Mouse (Mus musculus) spleen, postnatal 14 days (tissue): Measurements from ENCODE around the gene Rbm7.
"Not testable (repeated sequence)": the region's sequence is repeated elsewhere in the genome, so short reads cannot be mapped to it uniquely, and the experiment has no call there.

Experiments
- DNase-seq, 2 experiments: peaks; one replicate each; pipeline ENCODE4 v3.0.0; 2021 to 2022; ENCODE audit warnings: low spot score in 2 of 2

Gene Rbm7

DNA sequence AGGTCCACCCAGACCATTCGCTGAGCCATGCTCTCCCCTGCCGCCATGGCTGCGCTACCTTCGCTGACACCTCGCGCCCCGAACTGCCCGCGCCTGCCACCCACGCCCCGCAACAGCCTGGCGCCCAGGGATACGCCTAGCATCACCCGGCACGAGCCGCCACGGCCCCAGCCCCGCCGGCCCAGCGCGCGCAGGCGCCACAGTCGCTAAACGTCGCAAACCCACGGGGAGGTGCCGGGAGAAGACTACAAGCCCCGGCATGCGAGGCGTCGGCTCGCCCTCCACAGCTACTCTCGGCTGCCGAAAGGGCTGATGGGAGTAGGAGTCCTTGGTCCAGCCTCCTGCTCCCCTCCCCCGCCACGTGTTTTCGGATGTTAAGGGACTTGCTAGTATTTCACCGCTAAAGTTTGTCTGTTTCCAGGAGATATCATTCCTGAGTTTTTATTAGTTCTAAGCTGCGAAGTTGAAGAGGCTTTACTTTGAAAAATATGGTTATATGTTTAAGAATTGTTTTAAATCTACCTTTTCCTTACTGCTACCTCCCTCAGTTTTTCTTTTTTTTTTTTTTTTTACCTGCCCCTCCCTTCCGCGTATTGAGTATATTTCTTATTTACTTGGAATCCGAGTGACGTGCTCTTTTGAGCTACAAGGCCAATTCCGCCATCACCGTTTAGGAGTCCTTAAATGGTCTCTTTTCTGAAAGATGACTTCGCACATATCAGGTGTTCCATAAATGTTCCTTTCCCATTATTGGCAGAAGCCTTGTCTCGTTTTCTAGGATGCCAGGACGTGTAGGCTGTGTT, 14.5 kb downstream of the Rbm7 start, which contains the start of gene Rexo2:
Gene Rexo2, minus strand, starts transcription at position 213 of the 803 bp plus-strand sequence.
- DNase-seq, result peak; percentile 87 to 91

DNA sequence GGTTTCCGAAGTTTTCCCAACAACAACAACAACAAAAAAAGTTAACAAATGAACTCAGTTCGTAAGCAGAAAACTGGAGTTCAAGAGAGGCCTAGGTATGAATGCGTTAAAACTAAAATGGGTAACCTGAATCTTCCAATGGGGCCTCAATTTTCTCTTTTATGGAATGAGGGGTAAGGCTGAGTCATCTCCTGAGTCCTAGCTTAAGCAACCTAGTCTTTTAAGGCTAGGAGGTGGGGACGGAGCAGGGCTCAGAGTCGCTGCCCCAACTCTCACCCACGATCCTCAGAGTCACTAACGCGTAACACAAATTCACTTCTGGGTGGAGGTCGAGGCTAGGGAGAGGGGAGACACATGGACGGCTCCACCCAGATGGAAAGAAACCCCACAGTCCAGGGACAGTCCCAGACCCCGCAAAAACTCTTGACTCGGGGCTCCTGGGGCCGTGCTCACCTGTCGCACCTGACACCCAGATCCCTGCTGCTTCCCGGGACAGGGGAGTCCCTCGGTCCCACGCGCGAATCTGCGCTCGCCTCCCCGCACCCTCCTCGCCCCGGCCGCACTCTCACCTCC, 15.2 kb downstream of the Rbm7 start:
- DNase-seq, result no peak

DNA sequence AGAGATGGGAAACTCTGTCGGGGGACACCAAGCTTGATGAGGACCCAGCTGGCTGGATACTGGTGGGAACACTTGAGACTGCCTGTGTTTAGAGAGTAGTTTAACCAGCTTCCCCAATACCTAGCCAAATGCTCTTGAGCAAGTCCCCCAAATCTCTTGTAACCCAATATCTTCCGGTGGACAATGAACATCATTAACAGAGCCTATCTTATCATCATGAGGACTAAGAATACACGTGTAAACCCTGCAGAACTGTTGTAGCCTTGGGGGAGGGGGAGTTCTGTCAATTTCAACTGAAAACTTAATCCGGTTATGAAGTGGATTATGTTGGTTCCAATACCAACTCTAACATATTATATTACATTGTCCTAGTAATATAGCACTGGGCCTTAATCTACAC, 16.3 kb downstream of the Rbm7 start:
- no peak for DNase-seq

DNA sequence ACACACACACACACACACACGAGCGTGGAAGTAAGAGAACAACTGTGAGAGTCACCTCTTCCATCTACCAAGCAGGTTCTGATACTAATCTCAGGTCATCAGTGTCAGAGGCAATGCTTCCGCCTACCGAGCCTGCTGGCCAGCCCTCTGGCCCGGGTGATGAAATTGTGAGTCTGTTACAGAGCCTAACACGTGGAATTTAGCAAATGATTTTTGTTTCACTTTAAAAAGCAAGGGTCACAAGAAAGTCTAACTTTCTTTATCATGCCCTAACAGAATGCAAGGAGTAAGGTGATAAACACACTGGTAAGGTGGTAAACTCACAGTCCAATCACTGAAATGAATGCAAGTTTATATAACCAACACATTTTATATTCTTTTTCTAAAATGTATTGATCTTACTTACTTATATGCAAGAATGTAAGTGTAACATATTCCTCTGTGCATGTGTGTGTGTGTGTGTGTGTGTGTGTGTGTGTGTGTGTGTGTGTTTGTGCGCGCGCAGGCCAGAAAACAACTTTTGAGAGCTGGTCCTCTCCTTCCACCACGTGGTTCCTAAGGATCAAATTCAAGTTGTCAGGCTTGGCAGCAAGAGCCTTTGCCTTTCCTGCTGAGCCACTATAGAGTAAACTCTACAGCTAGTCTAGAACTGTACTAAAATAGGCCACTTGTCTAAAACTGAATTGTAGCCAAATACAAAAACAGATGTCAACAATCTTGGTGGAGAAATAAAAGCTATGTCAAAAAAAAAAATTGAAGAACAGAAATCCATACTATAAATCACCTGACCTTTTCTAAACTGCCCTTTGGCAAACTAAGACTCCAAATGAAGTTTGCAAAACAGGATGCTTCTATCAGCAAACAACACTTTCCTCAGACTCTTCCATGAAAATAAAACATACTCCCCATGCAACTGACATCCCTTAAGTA, 18.6 kb downstream of the Rbm7 start:
- no peak for DNase-seq

DNA sequence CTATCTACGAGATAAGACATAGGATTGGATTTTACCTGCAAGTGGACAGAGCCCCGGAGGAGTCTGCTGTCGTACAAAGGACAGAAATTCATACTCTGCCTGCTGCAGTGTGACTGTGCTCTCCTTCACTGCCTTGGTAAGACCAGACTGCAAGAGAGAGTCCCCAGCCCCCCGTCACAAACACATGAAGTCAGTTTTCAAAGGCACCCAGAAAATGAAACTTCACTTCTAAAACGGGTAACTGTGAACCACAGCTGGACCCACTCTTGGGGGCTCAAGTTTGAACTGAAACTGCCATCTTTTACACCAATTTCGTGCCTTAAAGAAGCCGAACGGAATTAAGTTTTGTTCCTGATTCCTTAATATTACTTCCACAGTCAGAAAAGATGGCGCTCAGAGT, 20.7 kb downstream of the Rbm7 start:
- DNase-seq, result no peak

DNA sequence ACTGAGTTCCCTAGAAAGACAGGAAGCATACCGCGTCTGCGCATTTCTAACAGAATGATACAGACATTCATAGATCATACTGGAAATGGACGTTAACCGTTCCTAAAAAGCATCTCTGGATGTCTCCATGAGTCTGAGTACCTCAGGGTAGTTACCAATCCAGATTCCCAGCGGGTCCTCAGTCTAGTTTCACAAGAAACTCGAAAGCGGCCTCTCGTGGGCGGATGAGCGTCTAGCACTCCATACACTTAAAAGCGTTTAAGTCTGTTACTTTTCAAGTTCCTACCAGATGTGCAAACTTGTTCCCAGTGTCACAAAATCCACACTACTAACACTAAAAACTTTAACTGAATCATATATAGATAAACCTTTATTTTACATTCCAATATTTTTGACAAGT, 22.0 kb downstream of the Rbm7 start:
- DNase-seq, result no peak

DNA sequence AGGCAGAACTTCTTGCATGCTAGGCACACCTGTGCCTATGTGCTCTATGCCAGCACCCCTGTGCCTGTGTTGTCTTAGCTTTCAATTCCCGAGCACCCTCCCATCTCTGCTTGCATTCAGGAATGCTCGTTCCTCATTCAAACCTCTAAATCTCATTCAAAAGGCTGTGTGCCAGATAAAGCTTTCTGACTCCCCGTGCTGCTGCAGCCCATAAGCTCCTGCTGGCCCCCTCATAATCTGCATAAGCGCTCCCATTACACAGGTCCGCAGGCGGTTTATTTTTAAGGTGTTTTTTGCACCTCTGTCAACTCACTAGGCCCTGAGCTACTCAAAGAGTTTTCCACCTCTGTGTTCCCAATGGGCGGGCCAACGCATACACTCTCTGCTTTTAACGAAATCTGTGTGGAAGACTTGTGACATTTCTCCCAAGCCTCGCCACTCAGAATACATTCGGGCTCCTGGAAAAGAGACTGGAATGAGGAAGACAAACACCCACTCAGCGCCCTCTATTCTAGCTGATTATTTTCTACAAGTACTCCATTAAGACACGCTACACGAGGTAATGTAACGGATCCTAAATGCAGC, 22.6 kb downstream of the Rbm7 start:
- DNase-seq, result no peak

DNA sequence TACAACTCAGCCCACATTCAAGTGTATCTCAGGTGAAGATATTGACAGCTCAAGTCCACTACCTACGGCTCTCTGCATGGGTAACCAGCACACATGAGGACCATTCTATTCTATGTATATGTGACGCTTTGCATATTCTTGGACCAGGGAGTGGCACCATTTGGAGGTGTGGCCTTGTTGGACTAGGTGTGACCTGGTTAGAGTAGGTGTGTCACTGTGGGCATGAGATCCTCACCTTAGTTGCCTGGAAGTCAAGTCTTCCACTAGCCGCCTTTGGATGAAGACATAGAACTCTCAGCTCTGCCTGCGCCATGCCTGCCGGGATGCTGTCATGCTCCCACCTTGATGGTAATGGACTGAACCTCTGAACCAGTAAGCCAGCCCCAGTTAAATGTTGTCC, 27.6 kb downstream of the Rbm7 start:
- not testable (repeated sequence) for DNase-seq

DNA sequence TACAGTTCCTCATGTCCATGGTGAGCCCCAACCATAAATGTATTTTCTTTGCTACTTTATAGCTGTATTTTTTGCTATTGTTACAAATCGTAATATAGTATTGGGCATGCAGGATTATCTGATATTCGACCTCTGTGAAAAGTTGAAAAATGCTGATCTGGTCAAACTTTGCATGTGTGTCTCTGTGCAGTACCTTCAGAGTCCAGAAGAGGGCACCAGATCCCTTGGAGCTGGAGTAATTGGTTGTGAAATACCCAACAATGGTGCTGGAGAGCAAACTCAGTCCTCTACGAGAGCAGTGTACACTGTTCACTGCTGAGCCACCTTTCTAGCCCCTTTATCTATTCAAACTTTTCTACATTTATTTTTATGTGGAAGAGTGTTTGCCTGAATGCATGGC, 28.3 kb downstream of the Rbm7 start:
- peak; percentile 54 to 77 for DNase-seq

DNA sequence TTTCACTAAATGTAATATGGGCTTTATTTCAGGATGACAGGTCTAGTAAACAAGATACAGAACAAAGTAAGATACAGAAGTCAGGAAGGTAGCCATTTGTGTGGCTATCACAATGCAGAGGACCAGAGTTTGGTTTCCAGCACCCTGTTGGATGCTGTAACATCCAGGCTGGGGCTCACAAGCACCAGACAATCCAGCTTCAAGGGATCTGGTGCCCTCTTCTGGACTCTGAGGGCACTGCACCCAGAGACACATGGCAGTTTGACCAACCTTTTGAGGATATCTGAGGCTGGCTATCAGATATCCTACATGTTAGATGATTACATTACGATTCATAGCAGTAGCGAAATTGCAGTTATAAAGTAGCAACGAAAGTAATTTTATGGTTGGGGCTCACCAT, 29.4 kb downstream of the Rbm7 start:
- no peak for DNase-seq

DNA sequence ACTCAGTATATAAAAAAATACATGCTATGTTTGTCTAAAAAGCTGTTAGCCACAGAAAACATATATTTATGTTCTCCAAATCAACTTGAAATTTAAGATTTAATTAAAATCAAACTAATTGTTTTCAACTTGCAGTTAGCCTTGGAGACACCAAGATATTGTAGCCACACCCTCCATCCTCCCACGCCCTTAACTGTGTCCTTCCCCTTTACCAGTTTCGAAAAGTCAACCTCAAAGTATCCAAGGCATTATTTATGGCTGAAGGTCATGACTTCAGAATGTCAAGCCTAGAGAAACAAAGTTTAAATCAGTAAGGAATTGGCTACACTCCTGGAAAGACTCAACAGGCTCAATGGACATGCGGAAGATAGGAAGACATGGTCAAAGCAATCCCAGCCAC, 33.6 kb downstream of the Rbm7 start:
- DNase-seq, result no peak

DNA sequence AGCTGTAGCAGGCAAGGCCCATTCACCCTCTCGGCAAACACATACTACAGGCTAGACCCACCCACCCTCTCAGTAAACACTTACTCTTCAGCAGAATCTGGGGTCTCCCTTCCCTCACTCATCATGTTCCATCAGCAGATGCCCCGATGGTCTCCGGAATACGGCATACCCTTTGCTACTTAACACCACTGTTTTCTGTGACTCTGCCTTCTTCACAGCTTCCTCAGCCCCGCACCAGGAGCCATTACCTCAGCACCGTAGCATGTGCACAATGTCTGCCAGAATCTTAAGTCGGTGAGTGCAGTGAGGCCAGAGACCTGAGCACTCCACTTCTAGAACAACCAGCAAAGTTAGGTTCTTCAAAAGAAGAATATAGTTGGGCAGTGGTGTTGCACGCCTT, 34.4 kb downstream of the Rbm7 start:
- DNase-seq, result no peak

DNA sequence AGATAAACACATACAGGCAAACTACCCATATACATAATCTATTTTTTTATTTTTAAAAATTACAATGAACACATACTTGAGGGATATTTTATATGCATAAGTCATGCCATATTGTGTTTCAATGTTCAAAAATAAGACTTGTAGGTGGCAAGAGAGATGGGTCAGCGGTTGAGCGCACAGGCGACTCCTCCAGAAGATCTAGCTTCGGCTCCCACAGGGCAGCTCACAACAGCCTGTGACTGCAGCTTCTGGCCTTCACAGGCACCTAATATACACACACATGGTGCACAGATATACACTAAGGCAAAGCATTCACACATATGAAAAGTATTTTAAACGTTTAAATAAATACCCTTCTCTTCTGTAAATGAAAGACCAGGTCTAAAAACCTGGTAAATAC, 35.7 kb downstream of the Rbm7 start:
- DNase-seq, result no peak

DNA sequence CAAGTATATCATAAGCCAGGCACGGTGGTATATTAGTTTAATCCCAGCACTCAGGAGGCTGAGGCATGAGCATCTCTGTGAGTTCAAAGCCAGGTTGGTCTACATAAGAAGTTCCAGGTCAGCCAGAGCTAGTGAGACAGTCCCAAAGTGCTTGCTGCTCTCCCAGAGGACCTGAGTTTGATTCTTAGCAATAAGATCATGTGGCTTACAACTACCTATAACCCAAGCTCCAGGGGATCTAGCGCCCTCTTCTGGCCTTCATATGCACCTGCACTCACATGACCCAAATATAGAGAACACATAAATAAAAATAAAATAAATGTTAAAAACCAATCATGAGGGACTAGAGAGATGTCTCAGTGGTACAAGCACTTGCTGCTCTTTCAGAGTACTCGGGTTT, 36.2 kb downstream of the Rbm7 start:
- DNase-seq, result no peak

DNA sequence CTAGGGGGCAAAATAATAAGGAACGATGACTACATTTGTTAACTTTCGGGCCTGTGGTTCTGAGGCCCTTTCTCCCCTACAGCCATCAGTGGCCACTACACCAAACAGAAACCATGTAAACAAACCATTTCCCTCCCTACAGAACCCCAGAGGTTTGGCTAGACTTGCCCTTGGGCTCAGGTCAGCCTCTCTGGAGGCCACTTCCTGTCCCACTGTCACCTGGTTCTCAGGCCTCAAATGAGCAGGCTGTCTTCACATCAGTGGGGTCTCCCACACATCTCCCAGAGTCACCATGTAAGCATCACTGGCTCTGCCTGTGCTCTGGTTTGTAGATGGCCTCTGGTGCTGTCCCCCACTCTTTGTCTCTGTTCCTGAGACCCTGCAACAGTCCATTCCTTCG, 39.1 kb downstream of the Rbm7 start:
- no peak for DNase-seq

DNA sequence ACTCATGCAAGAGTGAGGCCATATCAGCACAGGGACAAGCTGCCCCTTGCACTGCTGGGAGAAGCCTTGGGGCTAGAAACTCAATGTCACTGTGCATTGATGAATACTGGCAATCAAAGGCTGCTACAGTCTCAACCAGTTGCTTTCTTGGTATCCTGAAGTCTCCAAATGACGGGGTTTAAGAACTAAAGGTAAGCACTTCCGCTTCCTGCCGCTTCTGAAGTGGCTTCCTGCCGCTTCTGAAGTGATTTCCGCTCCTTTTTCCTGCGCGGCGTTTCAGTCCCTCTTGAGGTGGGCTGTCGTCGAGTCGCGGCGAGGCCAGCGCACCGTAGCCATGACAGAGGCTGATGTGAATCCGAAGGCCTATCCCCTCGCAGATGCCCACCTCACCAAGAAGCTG, 45.0 kb downstream of the Rbm7 start:
- DNase-seq, result no peak

DNA sequence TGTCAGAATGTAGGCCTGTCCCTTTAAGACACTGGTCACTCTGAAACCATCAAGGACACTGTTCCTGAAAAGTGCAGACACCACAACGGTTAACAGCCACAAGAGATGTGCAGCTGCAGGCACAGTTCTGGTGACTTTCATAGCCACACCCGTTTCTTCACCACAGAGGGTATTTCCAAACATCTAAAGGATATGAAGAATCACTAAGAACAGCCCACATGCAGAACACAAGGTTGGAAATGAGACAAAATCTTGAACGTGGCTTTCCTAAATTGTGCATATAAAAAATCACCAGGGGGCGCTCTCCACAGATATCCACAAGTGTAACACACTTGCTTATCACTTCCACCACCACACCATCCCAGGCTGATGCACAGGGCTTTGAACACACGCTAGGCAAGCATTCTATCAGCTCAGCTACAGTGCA, 47.3 kb downstream of the Rbm7 start:
- DNase-seq, result peak in 1 of 2 experiments; percentile 28

DNA sequence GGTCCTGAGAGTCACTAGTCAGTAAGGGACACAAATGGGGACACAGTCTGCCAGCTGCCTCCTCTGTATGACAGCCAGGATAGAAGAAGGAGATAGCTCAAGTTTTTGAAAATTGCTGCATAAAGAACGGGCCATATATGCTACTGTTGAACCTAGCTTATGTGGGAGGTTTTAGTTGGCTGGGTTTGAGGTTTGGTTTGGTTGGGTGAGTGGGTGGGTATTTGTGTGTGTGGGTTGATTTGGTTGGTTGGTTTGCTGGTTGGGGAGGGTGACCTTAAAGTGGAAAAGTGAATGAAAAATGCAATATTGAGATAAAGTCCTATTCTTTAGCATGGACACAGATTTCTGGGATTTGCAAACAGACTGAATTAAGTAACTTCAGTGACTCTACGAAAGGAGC, 50.3 kb downstream of the Rbm7 start:
- DNase-seq, result no peak

DNA sequence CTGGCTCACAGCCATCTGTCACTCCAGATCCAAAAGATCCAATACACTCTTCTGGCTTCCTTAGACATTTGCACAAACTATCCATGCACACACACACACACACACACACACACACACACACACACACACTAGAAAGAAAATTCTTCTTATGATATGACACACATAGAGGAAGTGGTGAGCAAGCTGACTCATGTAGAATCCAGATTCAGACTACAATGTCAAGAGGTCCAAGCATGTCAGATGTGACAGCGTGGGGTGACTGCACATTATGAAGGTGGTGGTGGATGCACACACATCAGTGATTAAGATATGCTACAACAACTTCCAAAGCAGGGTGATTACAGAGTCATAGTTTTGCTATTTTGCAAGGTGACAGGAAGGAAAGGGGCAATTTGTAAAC, 51.2 kb downstream of the Rbm7 start:
- no peak for DNase-seq
